Mouse (Mus musculus) midbrain, embryonic 16.5 days (tissue): ENCODE data around the gene Hsd11b1. TPM values are rescaled to one million over a fixed set of nuclear protein-coding genes. Genes with fewer than 3 reads are reported as not detected.

Experiments
- ATAC-seq: fragments of 200-750 bp; cut with Nextera tagmentation; 2 replicates; pipeline ENCODE4 v1.8.0; 2017; ENCODE audit warnings: moderate TSS enrichment
- H3K27ac ChIP-seq: fragments of 300-500 bp; sonication (generic); 2 replicates; pipeline ENCODE4 v1.5.1; 2014; ENCODE audit warnings: mild to moderate bottlenecking, low read length, mixed read lengths
- H3K27me3 ChIP-seq: fragments of 300-500 bp; sonication (generic); 2 replicates; pipeline ENCODE4 v1.6.1; 2014; ENCODE audit warnings: low read depth, low read length, mixed read lengths; ENCODE audit not compliant: control insufficient read depth, insufficient read depth
- H3K36me3 ChIP-seq: fragments of 300-500 bp; sonication (generic); 2 replicates; pipeline ENCODE4 v1.6.1; 2014; ENCODE audit warnings: mild to moderate bottlenecking, low read length, moderate library complexity, mixed read lengths; ENCODE audit not compliant: control insufficient read depth, insufficient read depth
- H3K4me1 ChIP-seq: fragments of 300-500 bp; sonication (generic); 2 replicates; pipeline ENCODE4 v1.6.1; 2014; ENCODE audit warnings: mild to moderate bottlenecking, low read length, mixed read lengths; ENCODE audit not compliant: control insufficient read depth, insufficient read depth
- H3K4me2 ChIP-seq: fragments of 300-500 bp; sonication (generic); 2 replicates; pipeline ENCODE4 v1.6.1; 2014; ENCODE audit warnings: mild to moderate bottlenecking, low read length, mixed read lengths
- H3K4me3 ChIP-seq: fragments of 300-500 bp; sonication (generic); 2 replicates; pipeline ENCODE4 v1.5.1; 2014; ENCODE audit warnings: low read depth, mild to moderate bottlenecking, low read length, moderate library complexity, mixed read lengths
- H3K9ac ChIP-seq: fragments of 300-500 bp; sonication (generic); 2 replicates; pipeline ENCODE4 v1.6.1; 2014; ENCODE audit warnings: low read depth, low read length, mixed read lengths
- H3K9me3 ChIP-seq: fragments of 300-500 bp; sonication (generic); replicated peaks from 2 replicates; pipeline ENCODE4 v1.6.1; 2014; ENCODE audit warnings: mild to moderate bottlenecking, low read length, mixed read lengths; ENCODE audit not compliant: control insufficient read depth, poor library complexity, severe bottlenecking
- WGBS: fragments of 180-500 bp; shearing (Covaris S2); extraction: QIAGEN DNeasy Blood & Tissue Kit; methylation state at CpG from one replicate; pipeline ENCODE4 v1.1.7; 2014; 5-methylcytosine and 5-hydroxymethylcytosine counted together
- polyA plus RNA-seq: library from polyadenylated mRNA; unstranded; fragments of >200 nt; fragmentation: Nextera tagmentation; extraction: Ambion mirVana; gene quantifications from 2 replicates; pipeline ENCODE4 v1.2.1, GENCODE M21; 2015

Hsd11b1 gene
- polyA plus RNA-seq, 1 experiment from 2014 or later: 0.39 TPM

DNA sequence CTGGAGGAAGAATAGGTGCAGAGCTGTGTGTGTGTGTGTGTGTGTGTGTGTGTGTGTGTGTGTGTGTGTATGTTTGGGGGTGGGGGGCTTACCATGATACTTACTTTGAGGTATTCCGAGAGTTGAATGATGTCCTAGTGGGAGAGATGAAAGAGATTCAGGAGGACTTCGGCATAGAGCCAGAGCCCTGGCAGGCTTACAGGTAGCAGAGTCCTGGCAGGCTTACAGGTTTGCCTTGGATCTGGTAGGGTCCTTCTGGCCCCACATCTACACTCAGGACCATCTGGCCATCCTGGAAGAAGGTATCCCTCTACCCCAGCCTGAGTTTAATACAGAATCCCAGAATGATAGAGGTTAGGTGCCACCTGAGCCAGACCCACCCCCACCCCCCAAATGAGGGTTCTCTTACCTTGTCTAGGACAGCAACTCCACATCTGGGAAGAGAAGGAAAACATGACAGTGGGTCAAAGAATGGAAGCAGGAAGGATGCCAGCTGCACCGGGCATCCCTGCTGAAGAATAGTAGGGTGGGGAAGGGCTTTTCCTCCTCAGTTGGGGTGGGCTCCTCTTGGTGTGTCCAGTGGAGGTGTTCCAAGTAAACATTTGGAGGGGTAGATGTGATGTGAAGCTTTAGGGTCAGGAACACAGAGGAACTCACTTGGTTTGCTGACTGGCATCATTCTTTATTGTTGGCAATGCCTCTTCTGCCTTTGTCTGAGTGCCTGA, 69.3 kb downstream of the Hsd11b1 start:
- peaks cover 2% of the 10 kb centered on the region for H3K4me1 ChIP-seq
- H3K9me3 ChIP-seq: no peaks in the 10 kb centered on the region
- no peak overlapping the region for H3K9ac ChIP-seq
- WGBS: 75% methylated on average over 3 of the region's 3 CpGs
- ATAC-seq: no peak
- H3K4me3 ChIP-seq: no peak overlapping the region
- H3K27ac ChIP-seq: no peak overlapping the region
- H3K36me3 ChIP-seq: no peaks in the 10 kb centered on the region
- H3K27me3 ChIP-seq: no peaks in the 10 kb centered on the region
- H3K4me2 ChIP-seq: no peak overlapping the region

DNA sequence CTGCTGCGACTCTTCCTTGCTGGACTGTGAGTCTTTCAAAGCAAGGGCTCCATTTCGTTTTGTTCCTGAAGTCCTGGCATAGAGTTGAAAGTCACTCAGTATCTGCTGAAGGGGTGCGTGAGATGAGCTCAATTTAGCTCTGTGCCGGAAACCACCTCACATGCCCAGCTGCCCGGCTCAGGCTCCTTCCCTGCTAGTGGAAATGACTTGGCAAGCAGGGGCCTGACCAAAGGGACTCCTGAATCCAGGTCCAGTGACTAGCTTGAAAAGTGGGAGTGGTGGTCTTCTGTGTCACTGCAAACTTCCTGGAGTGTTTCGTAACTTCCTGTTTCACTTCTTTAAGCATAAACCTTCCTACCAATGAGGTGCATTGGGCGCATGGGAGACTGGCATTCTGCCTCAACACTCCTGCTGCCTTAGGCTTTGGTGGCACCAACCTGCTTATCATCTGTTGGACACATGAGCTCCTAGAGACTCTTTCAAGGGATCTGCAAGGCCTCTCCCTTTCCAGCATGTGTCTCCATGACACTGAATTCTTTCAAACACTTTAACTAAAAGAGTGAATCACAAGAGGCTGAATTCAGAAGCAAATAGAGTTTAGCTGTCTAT, 72.1 kb downstream of the Hsd11b1 start:
- Histone ChIP-seq H3K4me2 (no peak overlapping the region), H3K27me3 (no peaks in the 10 kb centered on the region), H3K4me1 (peaks cover 6% of the 10 kb centered on the region), H3K36me3 (no peaks in the 10 kb centered on the region), H3K27ac (no peak overlapping the region), H3K9me3 (no peaks in the 10 kb centered on the region), H3K9ac (no peak overlapping the region), H3K4me3 (no peak overlapping the region)
- ATAC-seq: no peak
- 90% methylated on average over 7 of the region's 7 CpGs for WGBS

DNA sequence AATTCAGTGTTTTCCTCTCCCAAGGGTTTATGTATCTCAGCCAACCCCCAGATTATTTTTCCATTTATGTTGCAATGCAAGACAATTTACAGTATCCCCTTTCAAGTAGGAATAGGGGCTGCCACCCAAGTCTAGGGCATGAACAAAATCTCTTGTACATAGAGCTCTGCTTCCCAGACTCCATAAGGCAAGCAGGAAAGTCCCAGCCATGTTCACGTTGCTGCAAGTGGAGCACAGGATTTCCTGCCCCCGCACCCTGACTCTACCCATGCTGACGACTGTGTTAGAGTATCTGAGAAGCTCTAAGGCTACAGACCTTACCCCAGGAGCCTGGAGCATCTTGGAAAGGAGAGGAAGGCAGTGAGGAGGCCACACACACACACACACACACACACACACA, 74.1 kb downstream of the Hsd11b1 start:
- Histone ChIP-seq H3K27me3 (no peaks in the 10 kb centered on the region), H3K9ac (no peak overlapping the region), H3K36me3 (no peaks in the 10 kb centered on the region), H3K27ac (peak overlapping the region; percentile 62), H3K4me1 (peaks cover 6% of the 10 kb centered on the region), H3K9me3 (no peaks in the 10 kb centered on the region), H3K4me2 (no peak overlapping the region), H3K4me3 (no peak overlapping the region)
- WGBS: 53% methylated on average over 3 of the region's 3 CpGs
- ATAC-seq: no peak

DNA sequence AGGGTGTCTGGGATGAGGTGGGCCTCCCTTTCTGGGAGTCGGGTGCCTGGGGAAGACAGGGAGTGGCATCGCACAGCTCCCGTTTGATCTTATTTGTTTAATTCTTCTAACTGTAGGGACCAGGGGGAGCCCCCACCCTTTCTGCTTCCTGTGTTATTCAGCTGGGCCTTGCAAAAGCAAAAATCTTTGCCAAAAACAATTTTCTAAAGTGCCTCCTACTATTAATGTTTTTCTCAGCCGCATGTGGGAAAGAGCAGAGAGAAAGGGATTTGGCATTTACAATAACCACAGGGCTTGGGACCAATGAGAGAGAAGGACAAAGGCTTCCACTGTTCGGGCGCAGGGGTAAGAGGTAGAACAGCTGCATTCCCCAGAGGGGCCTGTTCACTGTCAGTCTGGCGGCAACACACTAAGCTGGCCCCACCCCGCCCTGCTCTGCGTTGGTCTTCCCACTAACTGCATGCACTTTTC, 74.7 kb downstream of the Hsd11b1 start:
- H3K27ac ChIP-seq: peak overlapping the region; percentile 62; the same call in 1 of the 2 replicates
- peaks cover 6% of the 10 kb centered on the region for H3K4me1 ChIP-seq
- no peak overlapping the region for H3K9ac ChIP-seq
- H3K36me3 ChIP-seq: no peaks in the 10 kb centered on the region
- peak; percentile 83; the same call in 1 of the 2 replicates for ATAC-seq
- 16% methylated on average over 9 of the region's 9 CpGs for WGBS
- H3K9me3 ChIP-seq: no peaks in the 10 kb centered on the region
- no peaks in the 10 kb centered on the region for H3K27me3 ChIP-seq
- H3K4me2 ChIP-seq: no peak overlapping the region
- no peak overlapping the region for H3K4me3 ChIP-seq

DNA sequence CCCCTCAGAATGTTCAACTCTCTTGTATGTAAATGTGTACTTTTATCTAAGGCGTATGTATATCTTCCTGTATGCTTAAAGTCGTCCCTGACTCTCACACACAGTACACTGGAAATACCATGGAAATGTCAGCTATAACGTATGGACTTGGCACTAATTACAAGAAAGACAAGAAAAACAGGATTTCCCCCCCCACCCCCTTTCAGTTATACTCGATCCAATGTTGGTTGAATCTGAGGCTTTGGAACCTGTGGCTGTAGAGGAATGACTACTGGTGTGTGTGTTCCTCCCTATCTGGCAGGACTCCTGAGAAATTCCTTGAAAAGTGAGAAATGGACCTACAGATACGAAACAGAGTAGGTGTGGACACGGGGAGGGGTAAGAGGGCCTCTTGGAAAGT, 75.6 kb downstream of the Hsd11b1 start:
- Histone ChIP-seq H3K9me3 (no peaks in the 10 kb centered on the region), H3K27ac (no peak overlapping the region), H3K9ac (no peak overlapping the region), H3K4me2 (no peak overlapping the region), H3K4me1 (peaks cover 6% of the 10 kb centered on the region), H3K36me3 (no peaks in the 10 kb centered on the region), H3K27me3 (no peaks in the 10 kb centered on the region), H3K4me3 (no peak overlapping the region)
- 91% methylated on average over 6 of the region's 6 CpGs for WGBS
- no peak for ATAC-seq

DNA sequence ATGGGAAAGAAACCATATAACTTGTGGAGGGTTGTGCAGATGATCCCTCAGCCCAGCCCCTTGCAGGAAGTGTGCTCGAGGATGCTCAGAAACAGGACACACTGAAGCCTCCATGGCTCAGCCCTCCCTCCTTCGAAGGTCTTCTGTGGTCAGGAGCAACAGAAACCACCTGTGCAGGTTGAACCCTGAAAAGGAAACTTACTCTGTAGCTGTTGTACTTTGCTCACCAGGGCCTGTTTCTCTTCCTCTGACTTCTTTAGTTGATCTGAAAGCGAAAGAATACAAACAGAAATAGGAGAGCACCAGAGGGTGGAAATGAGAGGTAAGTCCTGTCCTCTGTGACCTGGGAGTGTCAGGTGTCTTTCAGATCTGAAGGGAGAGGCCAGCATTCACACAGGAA, 82.8 kb downstream of the Hsd11b1 start:
- Histone ChIP-seq H3K4me1 (no peaks in the 10 kb centered on the region), H3K27ac (no peak overlapping the region), H3K4me2 (no peak overlapping the region), H3K9me3 (no peaks in the 10 kb centered on the region), H3K27me3 (no peaks in the 10 kb centered on the region), H3K36me3 (no peaks in the 10 kb centered on the region), H3K9ac (no peak overlapping the region), H3K4me3 (no peak overlapping the region)
- WGBS: 77% methylated on average over 3 of the region's 3 CpGs
- no peak for ATAC-seq

DNA sequence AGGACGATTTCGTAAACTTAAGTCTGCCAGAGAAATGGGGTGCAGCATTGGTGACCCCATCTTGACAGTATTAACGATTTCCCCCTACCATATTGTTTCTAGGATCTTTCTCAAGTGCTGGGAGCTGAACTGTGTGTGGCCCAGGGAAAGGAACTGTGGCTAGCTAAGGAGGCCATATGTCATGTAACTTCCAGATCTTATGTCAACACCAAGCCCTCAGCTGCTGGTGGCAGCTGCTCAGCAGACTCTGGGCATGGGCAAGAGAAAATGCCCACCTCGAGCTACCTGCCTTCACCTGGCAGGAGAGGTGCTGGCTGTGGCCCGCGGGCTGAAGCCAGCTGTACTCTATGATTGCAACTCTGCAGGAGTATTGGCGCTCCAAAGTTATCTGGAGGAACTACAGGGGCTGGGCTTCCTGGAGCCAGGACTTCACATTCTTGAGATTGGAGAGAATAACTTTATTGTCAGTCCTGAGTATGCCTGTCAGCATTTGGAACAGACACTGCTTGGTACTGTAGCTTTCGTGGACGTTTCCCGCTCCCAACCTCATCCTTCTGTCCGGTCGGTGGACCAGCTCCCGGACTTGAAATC, 89.6 kb downstream of the Hsd11b1 start:
- peak overlapping the region; percentile 63 for H3K4me3 ChIP-seq
- H3K27ac ChIP-seq: no peak overlapping the region
- no peaks in the 10 kb centered on the region for H3K27me3 ChIP-seq
- 94% methylated on average over 13 of the region's 13 CpGs for WGBS
- H3K36me3 ChIP-seq: no peaks in the 10 kb centered on the region
- H3K4me2 ChIP-seq: peak overlapping the region; percentile 66
- H3K9ac ChIP-seq: 0 out of 2 replicates have a peak overlapping the region, but pooled peaks have one; percentile 71
- peaks cover 14% of the 10 kb centered on the region for H3K4me1 ChIP-seq
- no peak for ATAC-seq
- H3K9me3 ChIP-seq: no peaks in the 10 kb centered on the region

DNA sequence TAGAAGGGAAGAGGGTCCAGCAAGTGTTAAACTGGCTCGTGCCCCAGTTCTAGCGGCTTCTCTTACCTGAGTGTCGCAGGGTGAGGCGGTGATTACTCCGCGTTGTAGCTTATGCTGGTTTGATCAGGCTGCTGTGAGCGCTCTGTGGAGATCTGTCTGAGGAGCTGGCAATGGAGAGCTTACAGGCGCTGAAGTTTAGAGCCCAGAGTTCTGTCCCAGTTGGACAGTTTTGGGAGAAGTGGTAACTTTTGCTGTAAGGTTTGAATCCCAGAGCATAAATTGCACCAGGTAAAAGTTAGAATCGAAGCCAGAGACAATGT, 90.1 kb downstream of the Hsd11b1 start:
- no peak for ATAC-seq
- 19% methylated on average over 9 of the region's 9 CpGs for WGBS
- H3K9ac ChIP-seq: peak overlapping the region; percentile 71

More for the DNA sequence above, 90.1 kb downstream of the Hsd11b1 start:
- Histone ChIP-seq H3K4me2 (peak overlapping the region; percentile 66), H3K4me1 (peaks cover 14% of the 10 kb centered on the region), H3K27me3 (no peaks in the 10 kb centered on the region), H3K27ac (peak overlapping the region; percentile 86), H3K9me3 (no peaks in the 10 kb centered on the region), H3K36me3 (no peaks in the 10 kb centered on the region), H3K4me3 (peak overlapping the region; percentile 63)
